Mouse (Mus musculus) heart, postnatal 0 days (tissue): ENCODE data around the gene Slc52a3. TPM values are rescaled to one million over a fixed set of nuclear protein-coding genes. Genes with fewer than 3 reads are reported as not detected.

Source experiments
- ATAC-seq: fragments of 200-750 bp; cut with Nextera tagmentation; 2 replicates; pipeline ENCODE4 v1.8.0; 2017; ENCODE audit warnings: low read depth, moderate number of reproducible peaks, moderate library complexity; ENCODE audit not compliant: insufficient read depth
- DNase-seq: peaks from one replicate; pipeline ENCODE4 v3.0.0-alpha.2; 2016; ENCODE audit warnings: low spot score
- H3K27ac ChIP-seq: fragments of 300-500 bp; sonication (generic); 2 replicates; pipeline ENCODE4 v1.5.1; 2014; ENCODE audit warnings: low read depth, mild to moderate bottlenecking
- H3K27me3 ChIP-seq: fragments of 300-500 bp; sonication (generic); 2 replicates; pipeline ENCODE4 v1.6.1; 2014; ENCODE audit warnings: low read length, mixed read lengths; ENCODE audit not compliant: control insufficient read depth, insufficient read depth
- H3K36me3 ChIP-seq: fragments of 300-500 bp; sonication (generic); replicated peaks from 2 replicates; pipeline ENCODE4 v1.6.1; 2014; ENCODE audit warnings: low read length, mixed read lengths; ENCODE audit not compliant: control insufficient read depth, insufficient read depth
- H3K4me1 ChIP-seq: fragments of 300-500 bp; sonication (generic); 2 replicates; pipeline ENCODE4 v1.6.1; 2014; ENCODE audit warnings: antibody characterized with exemption; ENCODE audit not compliant: control insufficient read depth, insufficient read depth
- H3K4me2 ChIP-seq: fragments of 300-500 bp; sonication (generic); 2 replicates; pipeline ENCODE4 v1.6.1; 2014; ENCODE audit warnings: low read depth, mild to moderate bottlenecking, low read length, moderate library complexity
- H3K4me3 ChIP-seq: fragments of 300-500 bp; sonication (generic); 2 replicates; pipeline ENCODE4 v1.5.1; 2014; ENCODE audit warnings: low read depth, low read length
- H3K9ac ChIP-seq: fragments of 300-500 bp; sonication (generic); replicated peaks from 2 replicates; pipeline ENCODE4 v1.6.1; 2014; ENCODE audit warnings: low read depth, low read length, mixed read lengths
- H3K9me3 ChIP-seq: fragments of 300-500 bp; sonication (generic); replicated peaks from 2 replicates; pipeline ENCODE4 v1.6.1; 2016; ENCODE audit warnings: low read length; ENCODE audit not compliant: control insufficient read depth
- CTCF ChIP-seq: IDR thresholded peaks from 2 replicates; pipeline ENCODE4 v1.5.1; 2016; ENCODE audit warnings: antibody characterized with exemption, control low read depth, low read depth
- EP300 ChIP-seq: IDR thresholded peaks from 2 replicates; pipeline ENCODE4 v1.6.1; 2016; ENCODE audit warnings: antibody characterized with exemption, low read depth
- WGBS: fragments of 180-500 bp; shearing (Covaris S2); extraction: QIAGEN DNeasy Blood & Tissue Kit; methylation state at CpG from one replicate; pipeline ENCODE4 v1.1.7; 2014; 5-methylcytosine and 5-hydroxymethylcytosine counted together
- polyA plus RNA-seq: library from polyadenylated mRNA; unstranded; fragments of >200 nt; fragmentation: Nextera tagmentation; extraction: Ambion mirVana; gene quantifications from 2 replicates; pipeline ENCODE4 v1.2.1, GENCODE M21; 2015
- total RNA-seq: library from RNA; depleted of rRNA; stranded (reverse); fragments of >200 nt; gene quantifications from 2 replicates; pipeline ENCODE4 v1.2.3, GENCODE M21; 2014; ENCODE audit warnings: low replicate concordance

Gene Slc52a3
- total and polyA plus RNA-seq, 2 experiments from 2014 or later, result 0.68 to 6.6 TPM

- H3K4me1 ChIP-seq, result 0 out of 2 replicates have a peak, but pooled peaks cover 8% of the 10 kb centered on the region
- no peak for DNase-seq
- H3K4me3 ChIP-seq, result no peak overlapping the region
- no peak overlapping the region for H3K27ac ChIP-seq
- WGBS, result 44% methylated on average over 8 of the region's 8 CpGs
- H3K9me3 ChIP-seq, result no peaks in the 10 kb centered on the region
- TF ChIP-seq CTCF, result no peak
- no peak for TF ChIP-seq EP300
- ATAC-seq, result no peak
- no peak overlapping the region for H3K4me2 ChIP-seq
- no peak overlapping the region for H3K9ac ChIP-seq
- H3K36me3 ChIP-seq, result no peaks in the 10 kb centered on the region
- H3K27me3 ChIP-seq, result peaks cover 63% of the 10 kb centered on the region
Measured at GRCm38 (mm10) chr2:151997776-151998504, 1.6 kb downstream of the Slc52a3 start.

DNA sequence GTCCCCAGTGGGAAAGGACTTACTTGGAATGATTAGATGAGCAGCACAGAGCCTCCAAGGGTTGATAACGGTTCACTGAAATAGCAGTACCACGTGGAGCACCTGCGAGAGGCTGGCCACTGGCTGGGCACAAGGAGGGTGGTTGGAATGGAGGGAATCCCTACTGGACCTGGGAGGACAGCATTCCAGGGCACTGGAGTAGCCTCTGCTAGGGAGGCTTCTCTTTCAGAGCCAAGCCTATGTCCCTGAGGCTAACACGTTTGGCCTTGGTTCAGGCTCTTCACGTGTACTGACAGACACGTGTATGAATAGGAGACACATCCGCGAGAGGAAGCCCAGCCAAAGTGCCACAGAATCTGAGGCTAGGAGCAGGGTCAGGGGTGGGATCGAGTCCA is 2.2 kb downstream of the Slc52a3 start:
- no peak overlapping the region for H3K4me3 ChIP-seq

DNA sequence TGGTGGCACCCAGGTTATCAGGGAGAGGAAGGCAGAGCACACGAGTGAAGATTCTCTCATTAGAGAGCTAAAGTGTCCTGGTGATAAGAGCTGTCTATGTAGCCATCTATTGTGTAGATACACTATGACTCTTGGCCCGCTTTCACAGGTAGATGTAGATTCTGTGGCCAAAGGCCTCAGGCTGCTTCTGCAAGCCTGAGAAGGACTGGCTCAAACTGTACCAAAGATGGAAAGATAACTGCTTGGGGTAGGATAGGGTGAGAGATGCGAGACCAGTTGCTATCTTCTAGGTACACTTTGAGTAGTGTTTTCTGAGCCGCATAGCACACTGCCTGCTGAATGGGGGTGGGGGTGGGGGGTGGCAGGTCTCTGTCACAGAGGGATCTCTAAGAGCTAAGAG is 2.6 kb downstream of the Slc52a3 start:
- H3K4me3 ChIP-seq, result no peak overlapping the region
- no peak overlapping the region for H3K9ac ChIP-seq
- H3K27ac ChIP-seq, result no peak overlapping the region
- peaks cover 53% of the 10 kb centered on the region for H3K27me3 ChIP-seq
- H3K9me3 ChIP-seq, result no peaks in the 10 kb centered on the region
- TF ChIP-seq EP300 (no peak), CTCF (no peak)
- H3K4me1 ChIP-seq, result 0 out of 2 replicates have a peak, but pooled peaks cover 8% of the 10 kb centered on the region
- ATAC-seq, result no peak
- WGBS, result 52% methylated on average over 4 of the region's 4 CpGs
- DNase-seq, result no peak
- H3K4me2 ChIP-seq, result no peak overlapping the region
- no peaks in the 10 kb centered on the region for H3K36me3 ChIP-seq

More for the DNA sequence above, 2.2 kb downstream of the Slc52a3 start:
- no peak for TF ChIP-seq EP300
- TF ChIP-seq CTCF, result no peak
- no peak overlapping the region for H3K27ac ChIP-seq
- WGBS, result 49% methylated on average over 9 of the region's 9 CpGs
- ATAC-seq (no peak), DNase-seq (no peak)
- no peak overlapping the region for H3K9ac ChIP-seq
- peaks cover 58% of the 10 kb centered on the region for H3K27me3 ChIP-seq
- no peak overlapping the region for H3K4me2 ChIP-seq
- H3K4me1 ChIP-seq, result 0 out of 2 replicates have a peak, but pooled peaks cover 8% of the 10 kb centered on the region
- H3K36me3 ChIP-seq, result no peaks in the 10 kb centered on the region
- no peaks in the 10 kb centered on the region for H3K9me3 ChIP-seq

- Histone ChIP-seq H3K36me3 (no peaks in the 10 kb centered on the region), H3K27ac (no peak overlapping the region), H3K9ac (no peak overlapping the region), H3K4me3 (no peak overlapping the region), H3K9me3 (no peaks in the 10 kb centered on the region), H3K4me2 (peak overlapping the region; percentile 15; the same call in 1 of the 2 replicates), H3K27me3 (peaks cover 46% of the 10 kb centered on the region), H3K4me1 (0 out of 2 replicates have a peak, but pooled peaks cover 8% of the 10 kb centered on the region)
- ATAC-seq (peak; percentile 16; the same call in 1 of the 2 replicates), DNase-seq (no peak)
- WGBS, result 11% methylated on average over 20 of the region's 20 CpGs
- no peak for TF ChIP-seq EP300
- no peak for TF ChIP-seq CTCF
Measured at GRCm38 (mm10) chr2:151999669-152000290, 3.5 kb downstream of the Slc52a3 start.

DNA sequence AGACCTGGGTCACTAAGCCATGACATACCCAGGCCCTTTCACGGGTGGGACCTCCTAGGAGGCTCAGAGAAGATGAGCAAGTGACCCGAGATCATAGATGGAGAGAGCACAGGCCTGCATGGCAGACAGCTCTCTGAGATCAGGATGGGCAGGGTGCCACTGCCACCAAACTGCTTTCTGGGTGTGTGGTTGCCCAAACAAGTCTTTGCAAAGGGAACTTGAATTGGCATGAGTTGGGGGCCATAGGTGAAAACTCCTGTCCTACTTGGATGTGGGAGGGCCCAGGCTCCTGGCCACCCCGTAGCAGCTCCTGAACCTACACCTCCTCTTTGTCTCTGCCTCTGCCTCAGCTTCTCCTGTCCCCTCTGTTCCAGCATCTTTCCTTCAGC is 4.0 kb downstream of the Slc52a3 start:
- DNase-seq (no peak), ATAC-seq (no peak)
- Histone ChIP-seq H3K4me3 (no peak overlapping the region), H3K27ac (no peak overlapping the region), H3K27me3 (peaks cover 42% of the 10 kb centered on the region), H3K9me3 (no peaks in the 10 kb centered on the region), H3K9ac (no peak overlapping the region), H3K4me1 (0 out of 2 replicates have a peak, but pooled peaks cover 8% of the 10 kb centered on the region), H3K4me2 (no peak overlapping the region), H3K36me3 (no peaks in the 10 kb centered on the region)
- 49% methylated on average over 3 of the region's 3 CpGs for WGBS
- TF ChIP-seq EP300 (no peak), CTCF (no peak)
